ENCODE assay signal across 15 mouse cellular contexts in genomic region chr10:26314327-26314726, GRCm38 (mm10).
DNase-seq lines count a peak whose midpoint lies in the region; ATAC-seq and TF ChIP-seq lines count a peak whose summit lies in the region.
"Had no signal": no experiment of that assay in that cellular context is flagged by ENCODE, and none has a peak within 500 bp of the region (broad histone marks: within the 10 kb centered on the region; RNA-seq: fewer than 3 reads in every experiment).

No protein-coding gene starts in this region.

- H3K4me2 ChIP-seq in forebrain, embryonic 13.5 days, result no peak overlapping the region
- no peak overlapping the region for H3K4me2 ChIP-seq in liver, postnatal 0 days (ENCODE audit: low read depth, low read length)
- H3K4me2 ChIP-seq: hindbrain, embryonic 15.5 days; midbrain, embryonic 12.5 days had no signal

- WGBS in forebrain, embryonic 13.5 days, result 95% methylated on average over 15 of the region's 15 CpGs
- 88% methylated on average over 15 of the region's 15 CpGs for WGBS in forebrain, embryonic 10.5 days
- WGBS in liver, postnatal 0 days (ENCODE audit: insufficient replicate concordance), result 90% methylated on average over 15 of the region's 15 CpGs

- H3K36me3 ChIP-seq in forebrain, embryonic 13.5 days (ENCODE audit: poor library complexity, severe bottlenecking), result peaks cover 60% of the 10 kb centered on the region
- peaks cover 90% of the 10 kb centered on the region for H3K36me3 ChIP-seq in forebrain, embryonic 10.5 days (replicated peaks)
- peaks cover 16% of the 10 kb centered on the region for H3K36me3 ChIP-seq in liver, postnatal 0 days (replicated peaks; ENCODE audit: insufficient read depth, low read length)

- intact Hi-C loops in left cerebral cortex, postnatal 36 days (cut with DNase I), result no loop called here

- H3K4me3 ChIP-seq in forebrain, embryonic 13.5 days, result no peak overlapping the region
- no peak overlapping the region for H3K4me3 ChIP-seq in forebrain, embryonic 10.5 days
- H3K4me3 ChIP-seq in liver, postnatal 0 days (ENCODE audit: low read depth, low read length), result no peak overlapping the region
- H3K4me3 ChIP-seq: hindbrain, embryonic 15.5 days; midbrain, embryonic 12.5 days had no signal

- no peaks in the 10 kb centered on the region for H3K4me1 ChIP-seq in forebrain, embryonic 13.5 days
- H3K4me1 ChIP-seq in forebrain, embryonic 10.5 days, result no peaks in the 10 kb centered on the region
- no peaks in the 10 kb centered on the region for H3K4me1 ChIP-seq in liver, postnatal 0 days (ENCODE audit: insufficient read depth)
- H3K4me1 ChIP-seq: hindbrain, embryonic 15.5 days; midbrain, embryonic 12.5 days had no signal

- H3K9ac ChIP-seq in forebrain, embryonic 13.5 days, result no peak overlapping the region
- no peak overlapping the region for H3K9ac ChIP-seq in liver, postnatal 0 days (replicated peaks)
- H3K9ac ChIP-seq: hindbrain, embryonic 15.5 days; liver, embryonic 14.5 days; midbrain, embryonic 12.5 days had no signal

- H3K27me3 ChIP-seq in forebrain, embryonic 13.5 days, result no peaks in the 10 kb centered on the region
- no peaks in the 10 kb centered on the region for H3K27me3 ChIP-seq in forebrain, embryonic 10.5 days (ENCODE audit: poor library complexity, severe bottlenecking)
- no peaks in the 10 kb centered on the region for H3K27me3 ChIP-seq in liver, postnatal 0 days (ENCODE audit: insufficient read depth, low read length)
- H3K27me3 ChIP-seq: hindbrain, embryonic 15.5 days; midbrain, embryonic 12.5 days had no signal

- no peak for DNase-seq in forebrain, embryonic 10.5 days (ENCODE audit: extremely low spot score, low spot score)
- DNase-seq in right cerebral cortex, adult 18-20 months, result peak; percentile 39
- DNase-seq in right cerebral cortex, postnatal 4 days, result no peak
- peak; percentile 34 to 55 for DNase-seq in left cerebral cortex, postnatal 36 days (ENCODE audit: low spot score in 2 of 2)
- DNase-seq in ovary, postnatal 10 days (ENCODE audit: low spot score), result no peak
- no peak for DNase-seq in liver, postnatal 0 days
- DNase-seq: adrenal gland, adult 2 months; cerebellum, adult 9-11 months; heart, postnatal 10 days; kidney, adult 18-20 months had no signal

- ATAC-seq in forebrain, embryonic 13.5 days, result 0 out of 2 replicates have a peak, but pooled peaks have one; percentile 48
- no peak for ATAC-seq in erythroid progenitor cell, adult 5-6 weeks (replicated peaks; ENCODE audit: low FRiP score, poor library complexity, severe bottlenecking)
- ATAC-seq in liver, postnatal 0 days, result no peak

- H3K9me3 ChIP-seq in forebrain, embryonic 13.5 days (replicated peaks), result no peaks in the 10 kb centered on the region
- no peaks in the 10 kb centered on the region for H3K9me3 ChIP-seq in forebrain, embryonic 10.5 days
- no peaks in the 10 kb centered on the region for H3K9me3 ChIP-seq in liver, postnatal 0 days (ENCODE audit: low read length)
- H3K9me3 ChIP-seq: hindbrain, embryonic 15.5 days; midbrain, embryonic 12.5 days had no signal

- TF ChIP-seq EP300 in liver, postnatal 0 days (IDR thresholded peaks at IDR 0.05; ENCODE audit: low read depth), result no peak

- H3K27ac ChIP-seq in forebrain, embryonic 13.5 days, result no peak overlapping the region
- H3K27ac ChIP-seq in forebrain, embryonic 10.5 days, result no peak overlapping the region
- H3K27ac ChIP-seq in liver, postnatal 0 days (ENCODE audit: low read depth), result no peak overlapping the region
- H3K27ac ChIP-seq: hindbrain, embryonic 15.5 days; liver, embryonic 14.5 days; midbrain, embryonic 12.5 days had no signal

- TF ChIP-seq CTCF in liver, postnatal 0 days (IDR thresholded peaks at IDR 0.05; ENCODE audit: low read depth), result no peak

Comparison
In these comparisons a context has a peak if more than half of its experiments do, and no peak if none do; other contexts are left out.
1. DNase-seq: peak in right cerebral cortex, adult 18-20 months (single experiment) and left cerebral cortex, postnatal 36 days (2 of 2); none in forebrain, embryonic 10.5 days (single experiment), right cerebral cortex, postnatal 4 days (single experiment), ovary, postnatal 10 days (single experiment) and liver, postnatal 0 days (single experiment).